Mouse (Mus musculus): ENCODE data around the gene Cbs. TPM values are rescaled to one million over a fixed set of nuclear protein-coding genes. Genes with fewer than 3 reads are reported as not detected.

Cbs gene
- polyA plus RNA-seq, 1 experiment from 2014 or later, result not detected

GRCm38 (mm10) chr17:31564015-31564857, 72.8 kb downstream of the Cbs start, which contains the start of gene Pknox1:
Pknox1 (plus strand) TSS chr17:31564734.
- Histone ChIP-seq H3K36me3 (ENCODE audit: inconsistent target) (no peaks in the 10 kb centered on the region), H3K79me2 (ENCODE audit: inconsistent target) (peaks cover 38% of the 10 kb centered on the region), H3K4me3 (ENCODE audit: inconsistent target) (peak within 1 kb of the TSS; percentile 53), H3K27ac (peak within 1 kb of the TSS; percentile 87)
- WGBS (ENCODE audit: missing documents), result under 1% methylated on average over 59 of the region's 72 CpGs

DNA sequence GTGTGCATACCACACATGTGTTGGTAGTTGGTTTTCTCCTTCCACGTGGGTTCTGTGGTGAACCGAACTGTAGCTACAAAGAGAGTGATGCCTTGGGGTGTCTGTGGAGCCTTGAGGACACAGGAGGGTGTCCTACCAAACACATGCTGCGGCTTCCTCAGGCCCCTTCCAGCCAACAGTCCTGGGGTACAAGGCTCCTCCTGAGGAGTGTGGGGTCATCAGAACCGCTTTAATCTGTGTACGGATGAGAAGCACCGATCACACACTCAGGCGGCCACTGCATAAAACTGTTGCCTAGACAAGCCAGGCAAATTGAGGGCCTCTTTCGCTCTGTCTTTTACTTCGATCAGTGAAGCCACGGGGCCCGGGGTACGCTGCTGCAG, 73.4 kb downstream of the Cbs start:
- peak overlapping the region; percentile 44 for H3K4me3 ChIP-seq (ENCODE audit: inconsistent target)
- H3K27ac ChIP-seq, result peak overlapping the region; percentile 87
- WGBS (ENCODE audit: missing documents), result 4% methylated on average over 12 of the region's 12 CpGs
- no peaks in the 10 kb centered on the region for H3K36me3 ChIP-seq (ENCODE audit: inconsistent target)
- H3K79me2 ChIP-seq (ENCODE audit: inconsistent target), result peaks cover 32% of the 10 kb centered on the region

GRCm38 (mm10) chr17:31559021-31559789, 77.8 kb downstream of the Cbs start:
- no peak overlapping the region for H3K4me3 ChIP-seq (ENCODE audit: inconsistent target)
- peak overlapping the region; percentile 74 for H3K27ac ChIP-seq

More at GRCm38 (mm10) chr17:31559021-31559789, 77.8 kb downstream of the Cbs start:
- WGBS (ENCODE audit: missing documents), result 69% methylated on average over 11 of the region's 11 CpGs
- H3K36me3 ChIP-seq (ENCODE audit: inconsistent target), result no peaks in the 10 kb centered on the region
- H3K79me2 ChIP-seq (ENCODE audit: inconsistent target), result no peaks in the 10 kb centered on the region

Other genes with a start within 250 kb of the Cbs start
- 4.1 to 9.5 TPM (median 9.2 TPM) in 3 replicates for gene Wdr4, start 117.3 kb downstream of the Cbs start, polyA plus RNA-seq (2018)
- 192 to 199 TPM (median 195 TPM) in 3 replicates for gene Ndufv3, start 117.1 kb downstream of the Cbs start, polyA plus RNA-seq (2018)
- 6.6 to 12.3 TPM (median 11.2 TPM) in 3 replicates for gene Pknox1, start 72.5 kb downstream of the Cbs start, polyA plus RNA-seq (2018)
- 75.6 to 153 TPM (median 87.3 TPM) in 3 replicates for gene U2af1, start 21.7 kb upstream of the Cbs start, polyA plus RNA-seq (2018)
- not detected in 3 replicates for gene Cryaa, start 40.6 kb upstream of the Cbs start, polyA plus RNA-seq (2018)
- gene Sik1, start 218.6 kb upstream of the Cbs start, polyA plus RNA-seq (2018), result 6.1 to 8.6 TPM (median 7.3 TPM) in 3 replicates

Data from macrophage (primary cell).